Mouse (Mus musculus) adrenal gland, adult 8-10 months (tissue): Measurements from ENCODE around the gene Cnbp. TPM values are rescaled to one million over a fixed set of nuclear protein-coding genes. Genes with fewer than 3 reads are reported as not detected.

ENCODE experiments used
- DNase-seq: peaks from one replicate; pipeline ENCODE4 v3.0.0; 2022
- total RNA-seq, 4 experiments: library from RNA; stranded (reverse); gene quantifications; 2 replicates each; pipeline ENCODE4 v1.2.4; 2022

Gene Cnbp
- total RNA-seq, 4 experiments from 2014 or later: 400 to 426 (median 421) TPM

GRCm38 (mm10) chr6:87849780-87850154 is 1.1 kb downstream of the Cnbp start:
- no peak for DNase-seq

- DNase-seq: no peak
These were observed 4.1 kb downstream of the Cnbp start for GRCm38 (mm10) chr6:87846813-87847212.

- no peak for DNase-seq
These were observed 5.7 kb downstream of the Cnbp start for GRCm38 (mm10) chr6:87845031-87845695.

- DNase-seq: no peak
These were observed 8.7 kb downstream of the Cnbp start for GRCm38 (mm10) chr6:87842254-87842653.

GRCm38 (mm10) chr6:87841635-87842034 is 9.3 kb downstream of the Cnbp start:
- DNase-seq: no peak

DNA sequence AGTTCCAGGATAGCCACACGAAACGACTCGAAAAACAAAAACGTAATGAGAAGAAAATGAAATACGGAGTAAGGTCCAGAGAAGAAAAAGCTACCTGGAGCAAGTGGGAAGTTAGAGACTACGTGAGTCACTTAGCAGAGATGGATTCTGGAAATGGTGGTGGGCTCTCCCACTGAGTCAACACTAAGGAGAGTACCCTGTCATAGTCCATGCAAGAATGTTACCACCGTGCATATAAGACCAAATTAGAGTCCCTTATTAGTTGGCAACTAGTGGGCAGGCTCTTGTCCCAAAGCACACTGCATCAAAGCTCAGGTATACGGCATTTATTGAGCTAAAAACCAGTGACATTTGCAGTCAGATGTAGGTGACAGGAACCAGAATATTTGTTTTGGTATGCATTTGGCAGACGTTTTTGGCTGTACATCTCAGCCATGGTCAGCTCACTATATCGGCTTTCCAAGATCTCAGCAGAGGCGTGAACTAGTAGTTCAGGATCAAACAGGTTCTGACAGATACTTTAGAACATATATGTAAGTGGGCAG is 11.0 kb downstream of the Cnbp start:
- no peak for DNase-seq

- DNase-seq: peak; percentile 97
These were observed 12.2 kb downstream of the Cnbp start, which contains the start of gene Isy1 for GRCm38 (mm10) chr6:87838551-87839197. Gene Isy1, minus strand, starts transcription at chr6:87838798.

DNA sequence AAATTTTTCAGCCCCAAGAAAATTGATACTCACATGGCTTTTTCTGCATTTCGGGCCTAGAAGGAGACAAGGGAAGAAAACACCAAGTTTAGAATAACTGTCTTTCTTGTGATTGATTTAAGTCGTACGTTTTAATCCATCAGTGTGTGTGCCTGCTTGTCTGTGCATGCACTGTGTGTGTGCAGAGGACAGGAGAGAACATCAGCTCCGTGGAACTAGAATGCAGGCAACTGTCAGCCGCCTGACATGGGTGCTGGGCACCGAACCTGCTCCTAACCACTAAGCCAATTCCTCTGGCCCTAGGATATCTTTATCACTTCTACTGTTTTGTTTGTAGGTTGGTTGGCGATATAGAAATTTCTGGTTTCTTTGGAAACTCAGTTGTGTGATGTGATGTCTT is 15.2 kb downstream of the Cnbp start, which contains the start of gene Gm45140:
Gm45140 (minus strand) TSS at position 101 of the 400 bp plus-strand sequence.
- no peak for DNase-seq

DNA sequence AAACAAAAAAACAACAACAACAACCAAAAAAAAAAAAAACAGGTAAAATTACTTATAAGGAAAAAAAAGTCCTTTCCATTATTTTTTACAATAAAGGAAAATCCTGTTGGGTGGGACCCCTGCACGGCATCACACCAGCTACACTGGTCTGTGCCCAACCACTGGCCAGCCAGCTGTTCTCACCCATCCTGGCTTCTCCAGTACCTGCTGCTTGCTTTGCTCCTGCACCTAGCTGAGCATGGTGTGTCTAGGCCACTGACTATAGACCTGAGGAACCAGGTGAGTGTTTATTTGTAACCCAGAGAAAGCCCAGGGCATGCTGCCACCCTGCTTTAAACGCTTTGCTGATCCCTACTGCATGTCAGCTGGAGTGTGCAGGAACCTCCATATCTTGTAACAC is 30.5 kb downstream of the Cnbp start:
- DNase-seq: no peak

- no peak for DNase-seq
These were observed 36.4 kb downstream of the Cnbp start for GRCm38 (mm10) chr6:87814486-87814885.

DNA sequence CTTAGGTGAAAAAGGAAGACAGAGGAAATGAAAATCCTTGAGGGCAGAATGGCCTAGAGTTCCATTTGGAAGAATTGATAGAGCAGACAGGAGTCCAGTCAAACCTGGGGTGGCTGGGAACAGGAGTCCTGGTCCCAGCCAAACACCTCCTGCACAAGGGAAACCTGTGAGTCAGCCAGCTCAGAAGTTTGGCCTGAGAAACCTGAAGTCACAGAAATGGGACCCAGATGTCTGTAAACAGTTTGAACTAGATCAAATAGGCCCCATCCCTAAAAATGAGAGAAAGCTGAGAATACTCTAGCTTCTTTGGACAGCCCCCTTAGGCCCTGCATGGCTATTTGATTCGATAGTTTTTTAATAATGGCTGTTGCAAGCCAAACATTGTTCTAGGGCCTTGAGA is 38.2 kb downstream of the Cnbp start:
- DNase-seq: no peak

DNA sequence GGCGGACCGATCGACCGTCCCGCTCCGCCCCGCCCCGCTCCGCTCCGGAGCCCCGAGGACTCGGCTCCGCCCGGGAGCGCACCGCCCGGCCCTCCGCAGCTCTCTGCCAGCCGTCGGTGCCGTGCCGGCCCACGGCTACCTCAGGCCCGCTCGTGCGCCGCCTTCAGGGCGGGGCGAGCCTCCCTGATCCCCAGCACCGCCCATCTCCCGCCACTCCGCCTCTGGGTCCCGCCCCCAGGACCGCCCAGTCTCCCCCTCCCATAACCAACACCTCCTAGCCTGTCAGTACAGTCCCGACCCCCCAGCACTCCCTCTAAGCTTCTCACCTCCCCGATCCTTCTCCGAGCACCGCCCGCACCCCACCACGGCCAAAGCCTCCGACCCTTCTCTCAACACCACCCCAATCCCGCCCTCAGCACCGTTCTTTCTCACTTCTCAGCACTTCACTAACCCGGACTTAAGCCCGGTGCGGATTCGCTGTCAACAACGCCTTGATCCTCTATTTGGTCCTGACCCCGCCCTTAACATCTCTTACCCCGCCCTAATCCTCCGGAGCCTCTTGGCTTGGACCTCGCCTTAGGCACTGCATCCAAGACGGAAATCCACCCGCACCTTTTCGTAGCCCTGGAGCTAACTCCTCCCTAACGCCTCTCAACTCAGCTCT is 39.1 kb downstream of the Cnbp start, which contains the start of gene Rab43:
Rab43 (minus strand) TSS at position 490 of the 664 bp plus-strand sequence.
- DNase-seq: peak; percentile 91

DNA sequence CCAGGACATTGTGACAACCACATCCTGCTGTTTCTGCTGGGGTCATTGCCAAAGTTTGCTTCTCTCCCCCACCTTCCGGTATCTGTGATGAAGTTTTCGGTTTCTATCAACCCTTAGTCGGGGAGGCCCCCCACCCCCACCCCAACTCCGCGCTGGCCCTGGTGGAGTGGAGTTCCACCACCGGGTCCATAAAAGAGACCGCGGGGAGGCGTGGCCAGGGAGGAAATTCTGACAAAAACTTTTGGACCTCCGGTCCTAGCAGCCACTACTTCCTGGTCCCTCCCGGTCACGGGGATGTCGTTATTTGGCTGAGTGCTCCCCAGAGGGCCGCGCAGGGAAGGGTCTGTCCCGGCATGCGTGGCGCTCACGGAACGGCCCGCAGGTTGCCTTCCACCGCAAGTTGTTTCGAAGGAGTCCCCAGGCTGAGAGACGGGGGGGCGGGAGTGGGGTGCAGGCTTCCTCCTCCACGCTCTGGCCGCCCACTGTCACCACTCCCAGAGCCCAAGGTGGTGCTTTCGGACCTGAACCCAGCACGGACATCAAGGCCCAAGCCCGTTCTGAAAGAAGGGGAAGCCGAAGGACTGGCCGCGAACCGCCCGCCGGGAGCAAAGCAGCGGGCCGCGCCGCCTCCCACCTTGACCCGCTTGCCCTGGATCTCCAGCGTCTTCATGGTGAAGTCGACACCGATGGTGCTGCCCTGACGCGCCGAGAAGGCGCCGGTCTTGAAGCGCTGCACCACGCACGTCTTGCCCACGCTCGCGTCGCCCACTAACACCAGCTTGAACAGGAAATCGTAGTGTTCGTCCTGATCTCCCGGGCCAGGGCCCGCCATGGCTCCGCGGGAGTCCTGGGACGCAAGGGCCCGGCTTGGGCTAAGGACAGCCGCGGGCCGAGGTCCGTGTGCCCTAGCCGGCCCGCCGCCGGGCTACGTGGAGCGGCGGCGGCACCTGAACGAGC is 39.9 kb downstream of the Cnbp start:
- peak; percentile 70 for DNase-seq

DNA sequence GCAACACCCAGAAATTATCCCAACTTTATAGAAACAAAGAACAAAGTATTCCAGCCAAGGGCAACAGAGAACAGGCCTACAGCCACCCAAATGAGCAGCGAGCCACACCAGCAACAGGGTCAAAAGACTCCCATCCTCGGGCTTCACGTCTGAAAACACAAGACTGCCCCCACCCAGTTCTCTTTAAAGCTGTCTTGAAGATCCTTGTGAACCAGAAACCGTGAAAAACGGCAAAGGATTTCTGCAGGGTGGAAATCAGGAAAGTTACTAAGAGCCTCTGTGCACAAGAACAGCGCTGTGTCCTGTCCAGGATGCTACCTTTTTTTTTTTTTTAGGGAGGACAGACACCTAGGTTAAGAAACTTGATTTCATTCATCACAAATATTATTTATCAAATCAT is 40.6 kb downstream of the Cnbp start:
- no peak for DNase-seq

DNA sequence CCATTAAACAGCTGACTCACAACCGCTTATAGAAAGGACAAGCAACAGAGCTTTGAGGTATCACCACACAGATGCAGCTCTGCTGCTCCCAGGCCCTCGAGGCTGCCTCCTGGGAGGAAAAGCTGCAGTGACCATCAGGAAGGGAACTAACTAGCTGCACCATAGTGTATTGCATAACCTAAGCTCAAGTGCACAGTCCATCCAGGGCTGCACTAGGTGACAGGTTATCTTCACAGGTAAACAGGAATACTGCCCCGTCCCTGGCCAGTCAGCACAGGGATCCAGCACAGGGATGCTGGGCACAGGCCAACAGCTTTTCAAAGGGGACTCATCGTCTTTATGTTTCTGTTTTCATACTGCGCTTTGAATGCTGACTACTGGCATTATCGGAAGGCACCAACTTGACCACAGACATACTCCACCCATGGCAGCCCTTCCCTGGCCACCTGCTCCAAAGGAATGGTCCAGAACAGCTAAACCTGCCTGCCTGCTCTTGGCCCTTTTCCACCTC is 41.2 kb downstream of the Cnbp start:
- no peak for DNase-seq

DNA sequence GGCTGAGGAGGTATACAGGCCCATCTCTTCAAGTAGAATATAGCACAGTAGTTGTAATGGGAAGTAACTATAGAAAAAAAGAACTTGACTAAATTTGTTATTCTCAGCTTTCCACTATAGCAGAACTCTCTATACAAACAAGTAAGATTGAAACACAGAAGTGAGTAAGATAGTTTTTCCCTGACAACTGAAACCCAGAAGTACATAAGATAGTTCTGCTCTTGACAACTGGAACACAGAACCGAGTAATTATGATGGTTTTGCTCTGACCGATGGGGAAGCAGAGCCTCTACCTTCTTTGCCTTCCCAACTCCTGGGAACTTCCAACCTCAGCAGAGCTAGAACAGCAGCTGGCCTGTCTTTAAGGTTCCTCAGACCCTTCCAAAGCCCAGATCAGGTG is 41.8 kb downstream of the Cnbp start:
- no peak for DNase-seq

GRCm38 (mm10) chr6:87808521-87808920 is 42.4 kb downstream of the Cnbp start:
- no peak for DNase-seq

- DNase-seq: no peak
These were observed 43.0 kb downstream of the Cnbp start for GRCm38 (mm10) chr6:87807735-87808440.

DNA sequence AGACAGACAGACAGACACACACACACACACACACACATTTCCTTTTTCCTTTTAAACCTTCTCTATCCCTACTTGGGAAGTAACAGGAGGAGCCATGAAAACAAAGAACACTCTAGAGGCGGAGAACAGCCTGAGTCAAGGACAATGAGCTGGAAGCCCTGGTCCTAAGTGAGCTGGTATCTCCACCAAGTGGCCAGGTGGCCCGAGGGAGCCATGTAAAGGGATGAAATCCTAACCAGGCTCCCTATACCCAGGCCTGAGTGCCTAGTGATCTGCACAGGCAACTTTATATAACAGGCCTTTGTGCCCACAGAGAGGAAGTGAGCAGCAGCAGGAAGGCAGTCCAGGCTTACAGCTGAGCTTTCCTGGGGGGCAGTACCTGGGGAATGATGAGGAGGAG is 44.0 kb downstream of the Cnbp start:
- DNase-seq: no peak

DNA sequence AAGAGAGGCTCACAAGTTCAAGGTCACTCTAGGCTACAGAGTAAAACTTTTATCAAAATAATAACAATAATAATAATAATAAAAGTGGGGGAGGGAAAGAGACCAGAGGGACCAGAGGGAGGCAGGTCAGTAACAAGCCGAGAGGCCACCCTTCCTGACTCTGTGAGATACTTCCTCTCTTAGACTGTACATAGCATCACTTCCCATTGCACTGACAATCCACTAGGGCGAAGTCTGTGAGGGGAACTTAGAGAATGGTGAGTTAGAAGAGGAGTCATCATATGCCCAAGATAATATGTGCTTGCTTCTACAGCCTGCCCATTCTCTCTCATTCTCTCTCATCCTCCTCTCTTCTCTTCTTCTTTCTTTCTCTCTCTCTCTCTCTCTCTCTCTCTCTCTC is 44.9 kb downstream of the Cnbp start:
- DNase-seq: no peak

DNA sequence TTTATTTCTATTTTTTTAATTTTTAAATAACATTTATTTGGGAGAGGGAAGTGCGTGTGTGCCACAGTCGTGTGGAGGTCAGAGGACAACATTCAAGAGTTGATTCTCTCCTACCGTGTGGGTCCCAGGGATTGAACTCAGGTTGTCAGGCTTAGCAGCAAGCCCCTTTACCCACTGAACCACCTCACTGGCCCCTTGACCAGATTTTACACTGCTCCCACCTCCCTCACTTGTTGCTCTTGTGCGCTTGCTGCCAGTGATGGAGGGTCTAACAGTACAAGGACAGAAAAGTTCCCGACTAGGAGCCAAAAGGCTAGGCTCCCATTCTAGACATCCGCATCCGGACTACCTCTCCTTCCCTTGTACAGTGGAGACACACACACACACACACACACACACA is 45.5 kb downstream of the Cnbp start:
- no peak for DNase-seq
